Mouse (Mus musculus) thymus, adult 2 months (tissue): ENCODE results near the gene St3gal6. TPM values are rescaled to one million over a fixed set of nuclear protein-coding genes. Genes with fewer than 3 reads are reported as not detected.

Experiments
- DNase-seq: peaks from one replicate; pipeline ENCODE4 v3.0.0; 2021
- H3K27ac ChIP-seq: fragments of 200-500 bp; 2 replicates; pipeline ENCODE4 v1.5.1; 2012; ENCODE audit warnings: low read length, control low read depth; ENCODE audit not compliant: control insufficient read depth, insufficient read depth
- H3K27me3 ChIP-seq: fragments of 200-500 bp; 2 replicates; pipeline ENCODE4 v1.6.1; 2012; ENCODE audit warnings: mild to moderate bottlenecking, low read length, moderate library complexity, mixed read lengths; ENCODE audit not compliant: control insufficient read depth, insufficient read depth
- H3K36me3 ChIP-seq: fragments of 200-500 bp; 2 replicates; pipeline ENCODE4 v1.6.1; 2012; ENCODE audit warnings: mild to moderate bottlenecking, low read length, moderate library complexity; ENCODE audit not compliant: control insufficient read depth, insufficient read depth
- H3K4me1 ChIP-seq: fragments of 200-500 bp; replicated peaks from 2 replicates; pipeline ENCODE4 v1.6.1; 2012; ENCODE audit warnings: low read length; ENCODE audit not compliant: control insufficient read depth, insufficient read depth
- H3K4me3 ChIP-seq: fragments of 200-500 bp; 2 replicates; pipeline ENCODE4 v1.5.1; 2012; ENCODE audit warnings: mild to moderate bottlenecking, low read length, control low read depth, moderate library complexity; ENCODE audit not compliant: control insufficient read depth, insufficient read depth
- CTCF ChIP-seq: fragments of 200-500 bp; IDR thresholded peaks from 2 replicates; pipeline ENCODE4 v1.5.1; 2012; ENCODE audit warnings: mild to moderate bottlenecking, control low read depth, low read length, moderate library complexity, borderline replicate concordance; ENCODE audit not compliant: control insufficient read depth, poor library complexity, insufficient read depth; ENCODE audit errors: extremely low read depth
- POLR2A ChIP-seq: fragments of 200-500 bp; IDR thresholded peaks from 2 replicates; pipeline ENCODE4 v1.6.1; 2012; ENCODE audit warnings: mild to moderate bottlenecking, low read length, control low read depth, moderate library complexity; ENCODE audit not compliant: control insufficient read depth, poor library complexity, insufficient read depth; ENCODE audit errors: extremely low read depth
- WGBS: fragments of 180-500 bp; shearing (Covaris S2); methylation state at CpG from one replicate; pipeline ENCODE4 v1.1.7; 2018; 5-methylcytosine and 5-hydroxymethylcytosine counted together
- polyA plus RNA-seq: library from polyadenylated mRNA; depleted of rRNA; stranded (reverse); fragments of >200 nt; gene quantifications from 2 replicates; pipeline ENCODE4 v1.2.3, GENCODE M21; 2012

Gene St3gal6
- polyA plus RNA-seq, 1 experiment: 21.8 TPM

DNA sequence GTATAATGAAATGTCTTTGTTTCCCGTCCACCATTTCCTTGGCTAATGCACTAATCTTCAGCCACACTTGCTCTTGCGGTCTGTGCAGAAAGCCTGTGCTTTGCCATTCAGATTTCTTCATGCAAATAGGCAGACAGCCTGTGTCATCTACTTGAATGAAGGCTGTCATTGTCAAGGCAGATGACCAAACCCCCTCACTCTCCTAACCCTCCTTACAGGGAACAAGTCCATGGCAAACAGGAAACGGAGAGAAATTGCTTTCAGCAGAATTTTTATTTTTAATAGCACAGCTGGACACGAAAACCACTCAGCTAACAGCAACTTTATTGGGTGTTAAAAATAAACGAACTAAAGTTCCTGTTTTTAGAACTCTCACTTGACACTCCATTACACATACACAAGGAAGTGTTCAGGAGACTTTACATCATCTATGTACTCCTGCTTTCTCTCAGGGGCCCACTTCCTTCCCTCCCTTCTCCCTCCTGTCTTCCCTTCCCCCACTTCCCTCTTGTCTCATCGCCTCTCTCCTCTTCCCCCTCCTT, 22.2 kb downstream of the St3gal6 start:
- WGBS: 11% methylated on average over 6 of the region's 6 CpGs
- Histone ChIP-seq H3K4me1 (peaks cover 31% of the 10 kb centered on the region), H3K27me3 (no peaks in the 10 kb centered on the region), H3K4me3 (no peak overlapping the region), H3K36me3 (no peaks in the 10 kb centered on the region), H3K27ac (no peak overlapping the region)
- no peak for DNase-seq
- TF ChIP-seq CTCF: no peak

DNA sequence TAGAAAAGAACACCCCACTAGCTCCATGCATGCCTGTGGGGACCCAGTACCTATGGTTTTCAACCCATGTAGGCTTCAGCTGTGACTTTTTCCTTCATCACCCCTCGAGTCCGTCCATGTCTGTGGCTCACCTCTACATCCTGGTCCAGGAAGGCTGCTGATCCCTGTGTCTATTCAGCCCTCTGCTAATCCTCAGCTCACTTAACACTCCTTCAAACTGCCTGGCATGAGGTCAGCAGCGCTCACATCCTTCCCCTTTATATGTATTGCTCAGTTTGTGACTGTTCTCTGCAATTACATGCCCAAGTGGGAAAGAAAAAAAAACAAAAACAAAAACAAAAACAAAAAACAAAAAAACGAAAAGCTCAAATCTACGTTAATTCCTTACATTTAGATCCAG, 24.4 kb downstream of the St3gal6 start:
- H3K4me1 ChIP-seq: peaks cover 29% of the 10 kb centered on the region
- no peak overlapping the region for H3K27ac ChIP-seq
- DNase-seq: no peak
- H3K27me3 ChIP-seq: no peaks in the 10 kb centered on the region
- 78% methylated on average over 5 of the region's 5 CpGs for WGBS
- TF ChIP-seq POLR2A: no peak
- TF ChIP-seq CTCF: no peak
- H3K4me3 ChIP-seq: no peak overlapping the region
- no peaks in the 10 kb centered on the region for H3K36me3 ChIP-seq

DNA sequence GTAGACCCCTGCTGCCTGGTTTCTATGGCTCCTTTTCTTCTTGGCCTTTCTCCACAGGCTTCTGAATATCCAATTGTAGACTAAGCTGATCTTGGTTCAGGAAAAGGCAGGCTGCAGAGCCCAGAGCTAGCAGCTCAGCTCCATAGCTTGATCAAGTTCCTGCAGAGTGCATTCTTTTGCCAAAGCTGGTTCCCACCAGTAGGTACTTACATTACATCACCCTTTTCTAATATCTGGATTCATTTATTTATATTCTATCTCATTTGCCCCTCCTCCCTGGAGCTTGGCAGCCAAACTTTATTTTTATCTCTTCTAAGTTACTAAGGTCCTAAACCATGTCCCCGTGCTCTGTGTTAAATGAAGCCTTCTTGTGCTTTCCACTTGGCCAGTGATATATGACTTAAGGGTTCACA, 24.9 kb downstream of the St3gal6 start:
- no peaks in the 10 kb centered on the region for H3K36me3 ChIP-seq
- H3K27ac ChIP-seq: peak overlapping the region; percentile 65
- TF ChIP-seq CTCF (no peak), POLR2A (no peak)
- 86% methylated on average over 1 of the region's 1 CpGs for WGBS
- H3K27me3 ChIP-seq: no peaks in the 10 kb centered on the region
- DNase-seq: no peak
- no peak overlapping the region for H3K4me3 ChIP-seq
- peaks cover 29% of the 10 kb centered on the region for H3K4me1 ChIP-seq

- 21% methylated on average over 9 of the region's 9 CpGs for WGBS
- H3K27me3 ChIP-seq: no peaks in the 10 kb centered on the region
- H3K27ac ChIP-seq: peak overlapping the region; percentile 91
- peaks cover 29% of the 10 kb centered on the region for H3K4me1 ChIP-seq
- no peaks in the 10 kb centered on the region for H3K36me3 ChIP-seq
- DNase-seq: peak; percentile 53
- TF ChIP-seq POLR2A (no peak), CTCF (no peak)
- H3K4me3 ChIP-seq: no peak overlapping the region
Measured at GRCm38 (mm10) chr16:58497886-58498713, 25.9 kb downstream of the St3gal6 start.

DNA sequence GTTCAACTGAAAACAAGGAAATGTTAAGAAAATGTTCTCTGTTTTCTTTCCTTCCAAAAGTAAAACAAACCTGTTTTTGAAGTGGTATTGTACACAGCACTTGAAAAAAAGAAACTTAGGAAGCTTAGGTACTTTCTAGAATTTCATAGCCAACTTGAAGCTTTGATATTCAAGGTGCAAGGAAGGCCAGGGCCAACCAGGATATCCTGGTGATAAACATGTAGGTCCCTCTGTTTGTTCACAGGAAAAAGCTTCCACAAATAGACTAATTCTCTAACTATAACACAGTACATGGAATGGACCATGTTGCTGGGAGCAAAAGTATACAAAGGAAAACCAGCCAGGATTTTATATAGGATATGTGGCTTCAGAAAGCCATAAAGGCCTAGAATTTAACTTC, 27.3 kb downstream of the St3gal6 start:
- no peak for TF ChIP-seq CTCF
- no peak for TF ChIP-seq POLR2A
- H3K4me1 ChIP-seq: peaks cover 22% of the 10 kb centered on the region
- no peak overlapping the region for H3K27ac ChIP-seq
- H3K36me3 ChIP-seq: no peaks in the 10 kb centered on the region
- DNase-seq: no peak
- H3K4me3 ChIP-seq: no peak overlapping the region
- no peaks in the 10 kb centered on the region for H3K27me3 ChIP-seq

GRCm38 (mm10) chr16:58487861-58488260, 36.2 kb downstream of the St3gal6 start:
- no peaks in the 10 kb centered on the region for H3K27me3 ChIP-seq
- no peaks in the 10 kb centered on the region for H3K36me3 ChIP-seq
- 94% methylated on average over 6 of the region's 6 CpGs for WGBS
- DNase-seq: no peak
- no peak for TF ChIP-seq POLR2A
- TF ChIP-seq CTCF: no peak
- H3K27ac ChIP-seq: no peak overlapping the region
- no peaks in the 10 kb centered on the region for H3K4me1 ChIP-seq
- H3K4me3 ChIP-seq: no peak overlapping the region
